Mouse (Mus musculus) midbrain, embryonic 10.5 days (tissue): ENCODE measurements around the gene Olfr1442. TPM values are rescaled to one million over a fixed set of nuclear protein-coding genes. Genes with fewer than 3 reads are reported as not detected.
"Not testable (repeated sequence)": the region's sequence is repeated elsewhere in the genome, so short reads cannot be mapped to it uniquely, and the experiment has no call there.

Source experiments
- DNase-seq: peaks from one replicate; pipeline ENCODE4 v3.0.0-alpha.2; 2017; ENCODE audit warnings: low spot score
- H3K27ac ChIP-seq: fragments of 300-500 bp; sonication (generic); replicated peaks from 2 replicates; pipeline ENCODE4 v1.5.1; 2016; ENCODE audit warnings: mild to moderate bottlenecking
- H3K27me3 ChIP-seq: fragments of 300-500 bp; sonication (generic); 2 replicates; pipeline ENCODE4 v1.6.1; 2016; ENCODE audit warnings: low read depth, mild to moderate bottlenecking; ENCODE audit not compliant: poor library complexity, severe bottlenecking
- H3K36me3 ChIP-seq: fragments of 300-500 bp; sonication (generic); 2 replicates; pipeline ENCODE4 v1.6.1; 2016; ENCODE audit warnings: mild to moderate bottlenecking, moderate library complexity
- H3K4me1 ChIP-seq: fragments of 300-500 bp; sonication (generic); 2 replicates; pipeline ENCODE4 v1.6.1; 2016
- H3K4me3 ChIP-seq: fragments of 300-500 bp; sonication (generic); 2 replicates; pipeline ENCODE4 v1.5.1; 2016; ENCODE audit warnings: mild to moderate bottlenecking, moderate library complexity
- H3K9me3 ChIP-seq: fragments of 300-500 bp; sonication (generic); replicated peaks from 2 replicates; pipeline ENCODE4 v1.6.1; 2016; ENCODE audit warnings: mild to moderate bottlenecking
- WGBS: fragments of 180-500 bp; shearing (Covaris S2); methylation state at CpG from one replicate; pipeline ENCODE4 v1.1.7; 2016; 5-methylcytosine and 5-hydroxymethylcytosine counted together
- polyA plus RNA-seq: library from polyadenylated mRNA; unstranded; fragments of >200 nt; fragmentation: Nextera tagmentation; extraction: Ambion mirVana; gene quantifications from 2 replicates; pipeline ENCODE4 v1.2.1, GENCODE M21; 2016

The Olfr1442 gene
- polyA plus RNA-seq, result not detected in 2 replicates

GRCm38 (mm10) chr19:12670139-12670538, at the start of gene Olfr1442:
TSS of gene Olfr1442 (plus strand) at chr19:12670439.
- DNase-seq, result no peak
- Histone ChIP-seq H3K27me3 (no peaks in the 10 kb centered on the region), H3K27ac (no peak within 1 kb of the TSS)

GRCm38 (mm10) chr19:12633176-12633575, 37.1 kb upstream of the Olfr1442 start, which contains the start of gene Glyat:
TSS of gene Glyat (plus strand) at chr19:12633308.
- 86% methylated on average over 4 of the region's 4 CpGs for WGBS
- no peaks in the 10 kb centered on the region for H3K27me3 ChIP-seq
- no peaks in the 10 kb centered on the region for H3K4me1 ChIP-seq
- H3K27ac ChIP-seq, result no peak within 1 kb of the TSS
- H3K9me3 ChIP-seq, result no peaks in the 10 kb centered on the region
- no peaks in the 10 kb centered on the region for H3K36me3 ChIP-seq
- DNase-seq, result no peak
- H3K4me3 ChIP-seq, result no peak within 1 kb of the TSS

More at GRCm38 (mm10) chr19:12670139-12670538, at the start of gene Olfr1442:
- Histone ChIP-seq H3K9me3 (no peaks in the 10 kb centered on the region), H3K4me1 (no peaks in the 10 kb centered on the region), H3K36me3 (no peaks in the 10 kb centered on the region), H3K4me3 (no peak within 1 kb of the TSS)

- Histone ChIP-seq H3K36me3 (no peaks in the 10 kb centered on the region), H3K4me3 (no peak overlapping the region), H3K9me3 (no peaks in the 10 kb centered on the region), H3K27me3 (no peaks in the 10 kb centered on the region), H3K4me1 (no peaks in the 10 kb centered on the region), H3K27ac (no peak overlapping the region)
- no peak for DNase-seq
- 90% methylated on average over 3 of the region's 3 CpGs for WGBS
Observed at GRCm38 (mm10) chr19:12634259-12634658, 36.0 kb upstream of the Olfr1442 start.

GRCm38 (mm10) chr19:12634963-12635362, 35.3 kb upstream of the Olfr1442 start:
- WGBS, result 92% methylated on average over 4 of the region's 4 CpGs
- Histone ChIP-seq H3K4me1 (no peaks in the 10 kb centered on the region), H3K27me3 (no peaks in the 10 kb centered on the region), H3K9me3 (no peaks in the 10 kb centered on the region), H3K36me3 (no peaks in the 10 kb centered on the region), H3K27ac (no peak overlapping the region), H3K4me3 (no peak overlapping the region)
- DNase-seq, result no peak

- Histone ChIP-seq H3K27ac (no peak overlapping the region), H3K36me3 (no peaks in the 10 kb centered on the region), H3K27me3 (no peaks in the 10 kb centered on the region), H3K4me3 (no peak overlapping the region), H3K4me1 (no peaks in the 10 kb centered on the region), H3K9me3 (no peaks in the 10 kb centered on the region)
- DNase-seq, result no peak
- 81% methylated on average over 3 of the region's 3 CpGs for WGBS
Observed at GRCm38 (mm10) chr19:12636863-12637262, 33.4 kb upstream of the Olfr1442 start.

GRCm38 (mm10) chr19:12638049-12638448, 32.2 kb upstream of the Olfr1442 start:
- no peak for DNase-seq
- Histone ChIP-seq H3K27me3 (no peaks in the 10 kb centered on the region), H3K4me3 (no peak overlapping the region), H3K9me3 (no peaks in the 10 kb centered on the region), H3K36me3 (no peaks in the 10 kb centered on the region), H3K27ac (no peak overlapping the region), H3K4me1 (no peaks in the 10 kb centered on the region)
- 88% methylated on average over 1 of the region's 1 CpGs for WGBS

- Histone ChIP-seq H3K4me3 (no peak overlapping the region), H3K36me3 (no peaks in the 10 kb centered on the region), H3K27me3 (no peaks in the 10 kb centered on the region), H3K27ac (no peak overlapping the region), H3K4me1 (no peaks in the 10 kb centered on the region), H3K9me3 (no peaks in the 10 kb centered on the region)
- no peak for DNase-seq
Observed at GRCm38 (mm10) chr19:12649511-12649910, 20.7 kb upstream of the Olfr1442 start.

- no peak overlapping the region for H3K27ac ChIP-seq
- WGBS, result 72% methylated on average over 1 of the region's 1 CpGs
- peaks cover 20% of the 10 kb centered on the region; the same call in 1 of the 2 replicates for H3K9me3 ChIP-seq
- H3K4me3 ChIP-seq, result no peak overlapping the region
- no peaks in the 10 kb centered on the region for H3K4me1 ChIP-seq
- H3K36me3 ChIP-seq, result no peaks in the 10 kb centered on the region
- no peaks in the 10 kb centered on the region for H3K27me3 ChIP-seq
- no peak for DNase-seq
Observed at GRCm38 (mm10) chr19:12666156-12666555, 4.1 kb upstream of the Olfr1442 start.

GRCm38 (mm10) chr19:12668601-12669000, 1.6 kb upstream of the Olfr1442 start:
- not testable (repeated sequence) for H3K27me3 ChIP-seq, H3K36me3 ChIP-seq, H3K9me3 ChIP-seq, H3K4me1 ChIP-seq, DNase-seq, H3K27ac ChIP-seq, H3K4me3 ChIP-seq
- 93% methylated on average over 3 of the region's 3 CpGs for WGBS

GRCm38 (mm10) chr19:12671051-12671450, 812 bp downstream of the Olfr1442 start:
- Histone ChIP-seq H3K9me3 (no peaks in the 10 kb centered on the region), H3K4me1 (no peaks in the 10 kb centered on the region), H3K27ac (no peak overlapping the region), H3K36me3 (no peaks in the 10 kb centered on the region), H3K4me3 (no peak overlapping the region), H3K27me3 (no peaks in the 10 kb centered on the region)
- DNase-seq, result no peak
- 87% methylated on average over 4 of the region's 4 CpGs for WGBS

GRCm38 (mm10) chr19:12677812-12678211, 7.6 kb downstream of the Olfr1442 start, which contains the start of gene Olfr1443:
TSS of gene Olfr1443 (plus strand) at chr19:12678112.
- H3K27ac ChIP-seq, result no peak within 1 kb of the TSS
- WGBS, result 73% methylated on average over 3 of the region's 3 CpGs
- H3K9me3 ChIP-seq, result no peaks in the 10 kb centered on the region
- no peak for DNase-seq
- no peak within 1 kb of the TSS for H3K4me3 ChIP-seq
- no peaks in the 10 kb centered on the region for H3K4me1 ChIP-seq
- H3K36me3 ChIP-seq, result no peaks in the 10 kb centered on the region
- H3K27me3 ChIP-seq, result no peaks in the 10 kb centered on the region

- H3K27ac ChIP-seq, result no peak overlapping the region
Observed at GRCm38 (mm10) chr19:12684638-12685037, 14.4 kb downstream of the Olfr1442 start.

GRCm38 (mm10) chr19:12685231-12685630, 15.0 kb downstream of the Olfr1442 start:
- Histone ChIP-seq H3K4me3 (no peak overlapping the region), H3K36me3 (no peaks in the 10 kb centered on the region), H3K9me3 (no peaks in the 10 kb centered on the region), H3K27ac (no peak overlapping the region), H3K4me1 (no peaks in the 10 kb centered on the region), H3K27me3 (no peaks in the 10 kb centered on the region)
- DNase-seq, result no peak

More at GRCm38 (mm10) chr19:12684638-12685037, 14.4 kb downstream of the Olfr1442 start:
- no peak overlapping the region for H3K4me3 ChIP-seq
- H3K36me3 ChIP-seq, result no peaks in the 10 kb centered on the region
- no peaks in the 10 kb centered on the region for H3K27me3 ChIP-seq
- H3K9me3 ChIP-seq, result no peaks in the 10 kb centered on the region
- no peak for DNase-seq
- no peaks in the 10 kb centered on the region for H3K4me1 ChIP-seq

- Histone ChIP-seq H3K27ac (no peak within 1 kb of the TSS), H3K36me3 (no peaks in the 10 kb centered on the region), H3K9me3 (no peaks in the 10 kb centered on the region), H3K27me3 (no peaks in the 10 kb centered on the region), H3K4me1 (no peaks in the 10 kb centered on the region), H3K4me3 (no peak within 1 kb of the TSS)
- no peak for DNase-seq
- WGBS, result 82% methylated on average over 3 of the region's 3 CpGs
Observed at GRCm38 (mm10) chr19:12695590-12695989, 25.4 kb downstream of the Olfr1442 start, which contains the start of gene Keg1. TSS of gene Keg1 (plus strand) at chr19:12695786.
